Mouse (Mus musculus) testis, postnatal 10 days (tissue): ENCODE measurements around the gene Hoxa11.

Experiments
- DNase-seq: peaks from one replicate; pipeline ENCODE4 v3.0.0; 2021; ENCODE audit warnings: low spot score

Gene Hoxa11

GRCm38 (mm10) chr6:52232984-52233545 lies 12.5 kb downstream of the Hoxa11 start:
- peak; percentile 41 for DNase-seq

- DNase-seq: peak; percentile 43
These were observed 13.0 kb downstream of the Hoxa11 start for GRCm38 (mm10) chr6:52232568-52232965.

GRCm38 (mm10) chr6:52231885-52232567 lies 13.6 kb downstream of the Hoxa11 start:
- no peak for DNase-seq

GRCm38 (mm10) chr6:52230516-52231165 lies 15.0 kb downstream of the Hoxa11 start, which contains the start of gene Hoxa9:
Gene Hoxa9 (minus strand): TSS chr6:52231089.
- DNase-seq: no peak

DNA sequence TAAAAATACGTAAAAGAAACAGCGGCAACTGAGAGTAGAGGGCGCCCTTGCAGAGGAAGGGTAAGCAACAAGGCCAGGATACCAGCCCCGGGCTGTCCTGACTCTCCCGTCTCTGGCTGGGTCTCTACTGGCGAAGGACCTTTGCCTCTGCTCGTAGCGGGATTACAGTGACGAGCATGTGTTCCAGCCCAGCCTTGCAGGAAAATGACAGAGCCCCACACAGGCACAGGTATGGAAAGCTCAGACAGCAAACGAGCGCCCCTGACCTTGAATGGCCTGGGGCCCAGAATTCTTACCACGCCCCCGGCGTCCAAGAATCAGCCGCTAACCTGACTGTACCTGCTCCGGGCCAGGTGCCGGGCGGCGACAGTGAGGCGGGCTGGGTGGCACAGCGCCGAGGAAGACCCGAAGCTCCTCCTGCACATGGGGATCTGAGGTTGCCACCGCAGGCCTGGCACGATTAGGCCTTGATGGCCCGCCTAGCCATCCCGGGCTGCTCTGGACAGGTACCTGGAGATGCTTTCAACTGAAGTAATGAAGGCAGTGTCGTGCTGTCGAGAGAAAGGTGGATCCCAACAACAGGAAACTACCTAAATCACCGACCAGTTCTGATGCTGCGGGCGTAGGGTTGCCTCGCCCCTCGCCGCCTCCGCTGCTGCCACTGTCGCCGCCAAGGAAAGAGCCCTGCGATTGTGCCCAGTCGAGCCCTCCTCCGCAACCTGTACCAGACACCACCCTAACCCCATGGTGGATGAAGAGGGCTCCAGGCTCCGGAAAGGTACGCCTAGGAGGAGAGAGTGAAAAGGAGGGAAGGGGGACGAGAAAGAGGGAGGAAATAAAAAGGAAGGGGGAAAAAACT lies 15.8 kb downstream of the Hoxa11 start:
- DNase-seq: no peak

- no peak for DNase-seq
These were observed 16.8 kb downstream of the Hoxa11 start for GRCm38 (mm10) chr6:52228475-52229465.

DNA sequence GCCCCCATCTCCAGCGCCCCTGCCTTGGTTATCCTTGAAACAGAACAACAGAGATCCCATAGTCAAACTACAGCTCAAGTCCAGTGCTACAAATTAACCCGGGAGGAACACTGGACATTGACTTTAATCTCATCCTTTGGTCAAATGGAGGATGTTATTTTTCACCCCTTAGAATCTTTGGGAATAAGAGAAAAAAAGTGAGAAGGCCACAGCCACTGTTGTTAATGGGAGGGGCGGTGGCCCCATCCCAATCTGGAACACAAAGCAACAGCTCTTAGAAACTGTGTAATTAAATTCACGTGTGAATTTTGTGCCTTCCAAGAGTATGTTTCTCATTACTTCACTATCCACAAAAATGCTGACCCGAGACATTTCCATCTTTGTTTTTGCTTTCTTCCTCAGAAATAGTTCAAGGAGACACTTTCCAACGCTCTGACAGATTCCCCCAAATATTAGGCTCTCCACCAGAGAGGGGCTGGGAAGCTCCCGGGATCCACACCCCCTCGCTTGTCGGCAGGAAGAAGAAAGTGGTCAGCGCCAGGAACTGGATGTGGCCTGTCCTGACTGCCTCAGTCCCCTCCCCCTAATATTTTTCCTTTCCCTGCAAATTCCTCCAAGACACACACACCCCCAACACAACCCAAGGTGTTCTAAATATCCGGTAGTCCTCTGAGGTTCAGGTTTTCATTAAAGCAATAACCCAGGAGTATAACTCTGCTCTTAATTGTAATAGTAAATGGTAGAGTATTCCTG lies 18.0 kb downstream of the Hoxa11 start:
- no peak for DNase-seq

DNA sequence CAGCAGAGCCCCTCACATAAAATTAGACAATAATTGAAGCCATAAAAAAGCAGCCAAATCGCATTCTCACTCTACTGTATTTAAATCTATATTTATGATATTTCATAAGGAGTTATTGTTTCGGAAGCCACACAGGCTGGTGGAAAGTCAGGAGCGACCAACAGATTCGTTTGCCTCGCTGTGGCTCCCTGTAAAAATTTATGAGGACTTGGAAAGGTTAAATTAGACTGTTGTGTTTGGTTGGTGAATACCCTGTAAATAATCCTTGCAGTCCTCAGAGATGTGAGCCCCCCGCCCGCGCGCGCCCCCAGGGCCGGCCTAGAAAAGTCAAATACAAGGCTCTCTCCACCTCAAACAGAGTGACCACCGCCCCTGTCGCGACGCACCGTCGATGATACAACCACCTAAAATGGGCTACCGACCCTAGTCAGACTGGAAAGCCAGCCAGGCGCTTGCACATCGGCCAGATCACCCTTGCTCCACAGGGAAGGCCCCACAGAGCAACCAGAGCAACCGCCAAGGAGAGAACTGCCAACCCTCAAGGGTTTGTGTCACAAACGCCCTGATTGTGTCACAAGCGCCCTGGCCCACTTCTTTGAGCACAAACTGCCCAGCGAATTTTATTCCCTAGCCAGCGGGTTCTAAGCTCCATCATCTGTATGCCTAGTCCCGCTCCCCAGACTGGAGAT lies 18.9 kb downstream of the Hoxa11 start:
- no peak for DNase-seq

GRCm38 (mm10) chr6:52225612-52226568 lies 19.7 kb downstream of the Hoxa11 start:
- no peak for DNase-seq

DNA sequence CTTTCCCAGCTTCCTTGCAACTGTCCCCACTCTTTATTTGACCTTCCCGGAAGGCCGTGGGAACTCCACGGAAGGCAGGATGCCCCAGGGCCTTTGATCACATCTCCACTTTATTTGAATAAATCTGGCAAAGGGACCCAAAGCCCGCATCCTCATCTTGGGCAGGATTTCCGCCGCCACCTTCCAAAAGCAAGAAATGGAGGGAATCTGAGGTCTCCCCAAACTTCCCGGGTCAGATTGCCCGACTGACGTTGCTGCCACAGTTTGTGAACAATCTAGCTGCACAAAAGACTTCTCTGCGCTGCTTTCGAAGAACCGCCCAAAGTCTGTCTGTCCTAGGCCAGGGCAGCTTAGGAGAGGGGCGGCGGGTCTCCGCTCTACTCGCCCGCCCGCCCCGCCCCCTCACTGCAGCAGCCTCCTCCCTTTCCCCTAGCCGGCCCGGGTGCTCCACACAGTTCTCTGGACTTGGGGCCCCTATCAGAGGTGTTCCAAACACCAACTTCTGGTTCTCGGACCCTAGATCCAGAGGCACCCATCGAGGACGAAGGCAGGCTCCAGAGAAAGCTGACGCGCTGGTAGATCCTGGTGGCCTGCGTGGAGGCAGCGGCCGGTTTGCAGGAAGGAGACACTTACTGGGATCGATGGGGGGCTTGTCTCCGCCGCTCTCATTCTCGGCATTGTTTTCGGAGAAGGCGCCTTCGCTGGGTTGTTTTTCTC lies 20.6 kb downstream of the Hoxa11 start:
- DNase-seq: no peak

DNA sequence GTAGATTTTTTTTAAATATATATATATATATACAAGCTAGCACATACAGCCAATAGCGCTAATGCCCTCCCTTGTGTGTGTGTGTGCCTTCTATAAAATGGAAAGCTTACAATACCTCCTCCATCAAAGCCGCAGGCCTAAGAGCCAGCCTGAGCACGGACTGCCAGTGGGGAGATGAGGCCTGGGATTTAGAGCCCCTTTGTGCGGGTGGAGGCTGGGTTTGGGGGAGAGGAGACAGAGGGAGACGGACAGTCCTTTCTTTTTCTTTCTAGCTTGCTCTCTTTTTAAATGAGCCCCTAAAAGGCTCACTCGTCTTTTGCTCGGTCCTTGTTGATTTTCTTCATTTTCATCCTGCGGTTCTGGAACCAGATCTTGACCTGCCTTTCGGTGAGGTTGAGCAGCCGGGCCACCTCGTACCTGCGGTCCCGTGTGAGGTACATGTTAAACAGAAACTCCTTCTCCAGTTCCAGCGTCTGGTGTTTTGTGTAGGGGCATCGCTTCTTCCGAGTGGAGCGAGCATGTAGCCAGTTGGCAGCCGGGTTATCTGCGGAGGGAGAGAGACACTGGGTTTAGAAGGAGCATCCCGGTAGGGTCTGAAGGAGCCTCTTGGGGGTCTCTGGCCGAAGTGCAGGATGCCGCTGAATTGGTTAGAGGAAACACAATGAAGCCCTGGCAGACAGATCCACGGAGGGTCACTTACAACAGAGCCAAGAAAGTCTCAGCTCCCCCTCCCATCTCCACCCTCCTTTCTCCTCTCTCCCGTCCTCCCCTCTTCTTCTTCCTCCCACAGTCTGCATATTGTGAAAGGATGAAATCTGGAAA lies 21.5 kb downstream of the Hoxa11 start:
- peak; percentile 33 for DNase-seq

DNA sequence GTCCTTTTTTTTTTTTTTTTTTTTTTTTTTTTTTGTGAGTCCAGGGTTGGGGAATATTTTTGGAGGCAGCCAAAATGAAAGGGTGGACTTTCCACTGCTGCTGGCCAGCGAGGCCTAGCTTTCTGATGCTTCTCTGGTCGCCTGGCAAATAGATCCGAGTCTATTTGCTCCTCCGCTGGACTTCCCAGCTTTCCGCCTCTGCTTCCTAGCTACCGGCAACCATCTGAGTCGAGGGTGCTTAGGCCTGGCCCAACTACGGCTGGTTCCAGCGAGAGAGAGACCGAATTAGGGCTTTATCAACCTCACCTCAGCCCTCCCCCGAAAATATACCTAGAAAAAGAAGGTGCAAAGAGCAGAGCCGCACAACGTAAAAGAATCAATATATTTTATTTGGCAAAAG lies 22.9 kb downstream of the Hoxa11 start:
- peak; percentile 33 for DNase-seq

DNA sequence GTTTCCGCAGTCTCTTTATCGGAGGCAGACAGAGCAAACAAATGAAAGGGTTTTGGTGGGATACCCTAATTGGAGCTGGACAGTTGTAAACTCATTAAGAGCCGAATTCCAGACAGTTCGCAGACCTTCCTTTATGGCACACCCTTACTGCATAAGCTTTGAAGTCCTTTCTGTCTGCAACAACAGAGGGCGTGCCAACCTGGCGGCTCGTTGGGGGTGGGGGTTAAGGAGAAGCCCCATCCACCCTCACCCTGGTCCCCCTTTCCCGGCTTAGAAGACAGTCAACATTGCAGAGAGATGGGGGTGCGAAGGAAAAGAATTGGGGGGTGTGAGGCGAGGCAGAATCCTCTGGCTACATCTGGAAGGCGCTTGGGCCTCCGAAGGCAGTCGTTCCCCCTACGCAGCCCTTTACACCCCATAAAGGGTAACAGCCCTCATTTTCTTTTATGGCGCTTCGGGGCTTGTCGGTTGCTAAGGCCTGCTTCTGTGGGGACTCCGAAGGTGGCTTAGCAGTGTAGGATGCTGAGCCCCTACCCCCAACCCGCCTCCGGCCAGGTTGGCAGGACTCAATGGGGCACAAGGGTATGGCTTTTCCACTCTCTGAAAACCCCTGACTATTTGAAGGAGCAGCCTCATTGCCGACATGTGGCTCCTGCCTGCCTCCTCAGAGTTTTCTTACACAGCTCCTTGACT lies 23.5 kb downstream of the Hoxa11 start:
- DNase-seq: peak; percentile 50

DNA sequence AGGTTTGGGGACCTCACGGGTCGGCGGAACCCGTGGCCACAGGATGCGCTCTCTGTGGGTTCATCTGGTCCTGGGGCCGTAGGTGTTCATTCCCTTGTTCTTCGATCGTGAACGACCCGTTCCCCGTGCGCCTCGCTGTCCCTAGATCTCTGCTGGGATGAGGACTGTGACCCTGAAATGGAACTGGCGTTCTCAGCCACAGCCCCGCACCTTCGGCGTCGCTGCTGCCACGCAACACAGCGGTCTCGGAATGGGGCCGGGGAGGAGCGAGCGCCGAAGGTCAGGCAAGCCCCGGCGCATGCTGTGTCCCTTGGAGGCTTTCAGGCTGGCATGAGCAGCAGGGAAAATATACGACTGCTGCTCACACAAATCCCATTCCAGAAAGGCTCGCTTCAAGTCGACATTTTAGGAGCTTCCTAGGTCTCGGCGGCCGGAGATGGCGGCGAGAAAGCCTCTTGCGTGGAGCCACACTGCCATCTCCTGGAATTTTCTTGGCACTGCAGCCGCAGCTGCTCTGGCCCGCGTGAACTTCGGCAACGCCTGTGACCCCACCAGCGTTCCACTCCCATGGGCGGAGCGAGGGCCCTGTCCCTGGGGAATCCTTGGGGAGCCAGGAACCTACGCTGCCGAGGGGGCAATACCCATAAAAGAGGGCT lies 24.1 kb downstream of the Hoxa11 start, which contains the start of gene Hoxa7:
Gene Hoxa7 (minus strand): TSS at position 518 of the 656 bp plus-strand sequence.
- DNase-seq: peak; percentile 93

DNA sequence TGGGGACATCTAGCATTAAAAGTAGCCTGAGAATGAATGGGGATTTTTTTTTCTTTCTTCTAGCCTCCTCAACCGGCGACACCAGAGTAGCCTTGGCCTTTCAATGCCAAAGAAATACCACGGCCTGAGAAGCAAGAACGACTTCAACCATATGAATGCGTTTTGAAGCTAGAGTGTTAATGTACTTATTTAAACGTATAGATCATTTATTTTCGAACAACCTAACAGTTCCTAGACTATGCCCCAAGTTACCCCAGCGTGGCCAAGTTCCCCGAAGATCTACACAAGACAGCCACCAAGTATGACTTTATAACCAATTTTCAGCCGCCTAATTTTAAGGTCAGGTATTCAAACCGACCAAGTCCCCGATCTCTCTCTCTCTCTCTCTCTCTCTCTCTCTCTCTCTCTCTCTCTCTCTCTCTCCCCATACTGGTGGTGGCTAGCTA lies 24.7 kb downstream of the Hoxa11 start:
- DNase-seq: no peak
